Mouse (Mus musculus): ENCODE results near the gene Phospho1. TPM values are rescaled to one million over a fixed set of nuclear protein-coding genes. Genes with fewer than 3 reads are reported as not detected.

The Phospho1 gene
- polyA plus RNA-seq, 2 experiments: 2.5 to 35.5 TPM

- no peak overlapping the region for H3K27ac ChIP-seq (replicated peaks; ENCODE audit: low read depth, low read length)
- H3K9ac ChIP-seq (ENCODE audit: low read depth, low read length, severe bottlenecking): no peak overlapping the region
- 40% methylated on average over 3 of the region's 3 CpGs for WGBS
- H3K4me1 ChIP-seq (ENCODE audit: control insufficient read depth, insufficient read depth, low read length): no peaks in the 10 kb centered on the region
- TF ChIP-seq POLR2A (IDR thresholded peaks at IDR 0.05; ENCODE audit: borderline replicate concordance, extremely low read depth, insufficient read depth, insufficient read length): no peak
- no peaks in the 10 kb centered on the region for H3K9me3 ChIP-seq (ENCODE audit: control insufficient read depth, low read length)
- H3K4me3 ChIP-seq (replicated peaks; ENCODE audit: low read length): no peak overlapping the region
- ATAC-seq (ENCODE audit: low FRiP score, low read depth): no peak
- no peaks in the 10 kb centered on the region for H3K27me3 ChIP-seq (ENCODE audit: control insufficient read depth, insufficient read depth, low read length)
- no peak overlapping the region for H3K4me2 ChIP-seq (replicated peaks; ENCODE audit: low read depth, low read length, severe bottlenecking)
- no peak for DNase-seq (ENCODE audit: low spot score)
- no peaks in the 10 kb centered on the region for H3K36me3 ChIP-seq (ENCODE audit: control insufficient read depth, insufficient read depth, low read length)
These were observed 18.8 kb upstream of the Phospho1 start for GRCm38 (mm10) chr11:95805527-95805926.

DNA sequence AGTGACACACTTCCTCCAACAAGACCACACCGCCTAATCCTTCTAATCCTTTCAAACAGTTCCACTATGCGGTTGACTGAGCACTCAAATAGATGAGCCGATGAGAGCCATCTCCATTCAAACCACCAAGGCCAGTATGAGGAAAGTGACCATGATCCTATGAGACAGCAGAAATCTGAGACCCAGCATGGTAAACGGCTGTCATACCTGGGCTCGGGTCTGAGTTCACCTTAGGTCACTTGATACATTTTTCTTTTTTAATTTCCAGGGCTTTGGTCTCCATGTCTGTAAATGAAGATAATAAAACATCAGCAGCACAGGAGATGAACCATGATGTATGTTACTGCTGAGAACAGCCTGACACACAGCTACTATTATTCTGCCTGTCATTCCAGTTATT, 16.4 kb upstream of the Phospho1 start:
- Histone ChIP-seq H3K27ac (replicated peaks; ENCODE audit: low read depth, low read length) (no peak overlapping the region), H3K9me3 (ENCODE audit: control insufficient read depth, low read length) (no peaks in the 10 kb centered on the region), H3K27me3 (ENCODE audit: control insufficient read depth, insufficient read depth, low read length) (no peaks in the 10 kb centered on the region), H3K4me2 (replicated peaks; ENCODE audit: low read depth, low read length, severe bottlenecking) (no peak overlapping the region), H3K4me3 (replicated peaks; ENCODE audit: low read length) (no peak overlapping the region), H3K4me1 (ENCODE audit: control insufficient read depth, insufficient read depth, low read length) (no peaks in the 10 kb centered on the region), H3K9ac (ENCODE audit: low read depth, low read length, severe bottlenecking) (no peak overlapping the region), H3K36me3 (ENCODE audit: control insufficient read depth, insufficient read depth, low read length) (no peaks in the 10 kb centered on the region)
- ATAC-seq (ENCODE audit: low FRiP score, low read depth) (no peak), DNase-seq (ENCODE audit: low spot score) (no peak)
- 96% methylated on average over 5 of the region's 5 CpGs for WGBS
- TF ChIP-seq POLR2A (IDR thresholded peaks at IDR 0.05; ENCODE audit: borderline replicate concordance, extremely low read depth, insufficient read depth, insufficient read length): no peak

DNA sequence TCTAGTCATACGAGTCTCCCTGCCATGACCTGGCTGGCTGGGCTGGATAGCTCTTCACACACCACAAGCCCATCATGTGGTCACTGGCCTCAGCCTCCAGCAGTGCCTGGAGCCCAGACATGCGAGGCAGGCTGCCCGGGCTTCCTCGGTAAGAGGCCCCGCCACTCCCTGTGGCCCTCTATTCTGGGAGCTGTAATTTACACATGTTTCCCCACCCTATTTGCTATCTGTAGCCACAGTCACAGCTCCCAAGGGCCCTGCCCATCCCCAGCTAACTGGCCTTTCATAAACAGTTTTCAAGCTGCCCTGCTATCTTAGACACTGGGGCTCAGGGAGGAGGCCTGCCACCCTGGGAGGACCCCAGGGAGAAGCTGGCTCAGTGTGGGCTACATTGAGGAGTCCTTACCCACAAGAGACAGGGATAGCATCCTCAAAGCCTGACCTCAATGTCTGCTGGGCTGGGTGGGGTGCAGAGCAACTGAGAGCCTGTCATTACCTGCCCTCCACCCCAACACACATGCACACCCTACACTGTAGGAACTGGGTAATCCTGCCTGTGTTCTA, 15.8 kb upstream of the Phospho1 start:
- Histone ChIP-seq H3K9me3 (ENCODE audit: control insufficient read depth, low read length) (no peaks in the 10 kb centered on the region), H3K4me2 (replicated peaks; ENCODE audit: low read depth, low read length, severe bottlenecking) (no peak overlapping the region), H3K4me1 (ENCODE audit: control insufficient read depth, insufficient read depth, low read length) (no peaks in the 10 kb centered on the region), H3K27me3 (ENCODE audit: control insufficient read depth, insufficient read depth, low read length) (no peaks in the 10 kb centered on the region), H3K36me3 (ENCODE audit: control insufficient read depth, insufficient read depth, low read length) (no peaks in the 10 kb centered on the region), H3K9ac (ENCODE audit: low read depth, low read length, severe bottlenecking) (no peak overlapping the region), H3K27ac (replicated peaks; ENCODE audit: low read depth, low read length) (no peak overlapping the region), H3K4me3 (replicated peaks; ENCODE audit: low read length) (no peak overlapping the region)
- TF ChIP-seq POLR2A (IDR thresholded peaks at IDR 0.05; ENCODE audit: borderline replicate concordance, extremely low read depth, insufficient read depth, insufficient read length): no peak
- no peak for DNase-seq (ENCODE audit: low spot score)
- WGBS: 81% methylated on average over 5 of the region's 5 CpGs
- no peak for ATAC-seq (ENCODE audit: low FRiP score, low read depth)

GRCm38 (mm10) chr11:95809603-95810002, 14.7 kb upstream of the Phospho1 start:
- no peak for ATAC-seq (ENCODE audit: low FRiP score, low read depth)
- Histone ChIP-seq H3K27ac (replicated peaks; ENCODE audit: low read depth, low read length) (no peak overlapping the region), H3K9me3 (ENCODE audit: control insufficient read depth, low read length) (no peaks in the 10 kb centered on the region), H3K4me3 (replicated peaks; ENCODE audit: low read length) (no peak overlapping the region), H3K9ac (ENCODE audit: low read depth, low read length, severe bottlenecking) (no peak overlapping the region), H3K4me2 (replicated peaks; ENCODE audit: low read depth, low read length, severe bottlenecking) (no peak overlapping the region), H3K27me3 (ENCODE audit: control insufficient read depth, insufficient read depth, low read length) (no peaks in the 10 kb centered on the region), H3K36me3 (ENCODE audit: control insufficient read depth, insufficient read depth, low read length) (no peaks in the 10 kb centered on the region), H3K4me1 (ENCODE audit: control insufficient read depth, insufficient read depth, low read length) (no peaks in the 10 kb centered on the region)
- 46% methylated on average over 5 of the region's 5 CpGs for WGBS
- TF ChIP-seq POLR2A (IDR thresholded peaks at IDR 0.05; ENCODE audit: borderline replicate concordance, extremely low read depth, insufficient read depth, insufficient read length): no peak
- DNase-seq (ENCODE audit: low spot score): no peak

DNA sequence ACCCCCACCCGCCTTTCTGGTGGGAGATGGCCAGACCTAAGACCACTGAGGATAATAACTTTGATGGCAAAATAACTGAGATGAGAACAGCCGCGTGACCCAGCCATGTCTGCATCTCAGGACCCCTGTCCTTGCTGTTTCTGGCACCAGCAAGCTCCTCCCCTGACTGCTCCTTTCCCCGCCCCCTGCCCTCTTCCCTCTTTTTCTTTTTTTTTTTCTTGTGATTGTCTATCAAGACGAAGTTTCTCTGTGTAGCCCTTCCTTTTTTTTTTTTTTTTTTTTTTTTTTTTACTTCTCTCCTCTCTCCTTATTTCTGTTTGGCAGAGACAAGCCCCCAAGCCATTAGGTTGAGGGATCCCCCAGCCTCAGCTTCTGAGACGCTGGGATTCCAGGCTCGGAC, 13.5 kb upstream of the Phospho1 start:
- no peaks in the 10 kb centered on the region for H3K9me3 ChIP-seq (ENCODE audit: control insufficient read depth, low read length)
- H3K27me3 ChIP-seq (ENCODE audit: control insufficient read depth, insufficient read depth, low read length): no peaks in the 10 kb centered on the region
- H3K9ac ChIP-seq (ENCODE audit: low read depth, low read length, severe bottlenecking): no peak overlapping the region
- H3K4me1 ChIP-seq (ENCODE audit: control insufficient read depth, insufficient read depth, low read length): no peaks in the 10 kb centered on the region
- H3K27ac ChIP-seq (replicated peaks; ENCODE audit: low read depth, low read length): no peak overlapping the region
- no peak overlapping the region for H3K4me3 ChIP-seq (replicated peaks; ENCODE audit: low read length)
- TF ChIP-seq POLR2A (IDR thresholded peaks at IDR 0.05; ENCODE audit: borderline replicate concordance, extremely low read depth, insufficient read depth, insufficient read length): no peak
- DNase-seq (ENCODE audit: low spot score) (no peak), ATAC-seq (ENCODE audit: low FRiP score, low read depth) (no peak)
- 59% methylated on average over 7 of the region's 7 CpGs for whole genome bisulfite sequencing
- no peak overlapping the region for H3K4me2 ChIP-seq (replicated peaks; ENCODE audit: low read depth, low read length, severe bottlenecking)
- no peaks in the 10 kb centered on the region for H3K36me3 ChIP-seq (ENCODE audit: control insufficient read depth, insufficient read depth, low read length)

GRCm38 (mm10) chr11:95811741-95812140, 12.6 kb upstream of the Phospho1 start:
- Histone ChIP-seq H3K36me3 (ENCODE audit: control insufficient read depth, insufficient read depth, low read length) (no peaks in the 10 kb centered on the region), H3K27me3 (ENCODE audit: control insufficient read depth, insufficient read depth, low read length) (no peaks in the 10 kb centered on the region), H3K9ac (ENCODE audit: low read depth, low read length, severe bottlenecking) (no peak overlapping the region), H3K4me1 (ENCODE audit: control insufficient read depth, insufficient read depth, low read length) (no peaks in the 10 kb centered on the region), H3K27ac (replicated peaks; ENCODE audit: low read depth, low read length) (no peak overlapping the region), H3K9me3 (ENCODE audit: control insufficient read depth, low read length) (no peaks in the 10 kb centered on the region), H3K4me2 (replicated peaks; ENCODE audit: low read depth, low read length, severe bottlenecking) (no peak overlapping the region), H3K4me3 (replicated peaks; ENCODE audit: low read length) (no peak overlapping the region)
- 79% methylated on average over 6 of the region's 6 CpGs for WGBS
- ATAC-seq (ENCODE audit: low FRiP score, low read depth) (no peak), DNase-seq (ENCODE audit: low spot score) (no peak)
- TF ChIP-seq POLR2A (IDR thresholded peaks at IDR 0.05; ENCODE audit: borderline replicate concordance, extremely low read depth, insufficient read depth, insufficient read length): no peak
